Mouse (Mus musculus) mature B cell (primary cell): ENCODE measurements around the gene Fam120a.

Experiments used
- in situ Hi-C: fragments of 300-500 bp; cut with MboI; formaldehyde crosslinking; loops from 2 replicates; pipeline ENCODE4 v1.14.3; 2019

Fam120a gene

DNA sequence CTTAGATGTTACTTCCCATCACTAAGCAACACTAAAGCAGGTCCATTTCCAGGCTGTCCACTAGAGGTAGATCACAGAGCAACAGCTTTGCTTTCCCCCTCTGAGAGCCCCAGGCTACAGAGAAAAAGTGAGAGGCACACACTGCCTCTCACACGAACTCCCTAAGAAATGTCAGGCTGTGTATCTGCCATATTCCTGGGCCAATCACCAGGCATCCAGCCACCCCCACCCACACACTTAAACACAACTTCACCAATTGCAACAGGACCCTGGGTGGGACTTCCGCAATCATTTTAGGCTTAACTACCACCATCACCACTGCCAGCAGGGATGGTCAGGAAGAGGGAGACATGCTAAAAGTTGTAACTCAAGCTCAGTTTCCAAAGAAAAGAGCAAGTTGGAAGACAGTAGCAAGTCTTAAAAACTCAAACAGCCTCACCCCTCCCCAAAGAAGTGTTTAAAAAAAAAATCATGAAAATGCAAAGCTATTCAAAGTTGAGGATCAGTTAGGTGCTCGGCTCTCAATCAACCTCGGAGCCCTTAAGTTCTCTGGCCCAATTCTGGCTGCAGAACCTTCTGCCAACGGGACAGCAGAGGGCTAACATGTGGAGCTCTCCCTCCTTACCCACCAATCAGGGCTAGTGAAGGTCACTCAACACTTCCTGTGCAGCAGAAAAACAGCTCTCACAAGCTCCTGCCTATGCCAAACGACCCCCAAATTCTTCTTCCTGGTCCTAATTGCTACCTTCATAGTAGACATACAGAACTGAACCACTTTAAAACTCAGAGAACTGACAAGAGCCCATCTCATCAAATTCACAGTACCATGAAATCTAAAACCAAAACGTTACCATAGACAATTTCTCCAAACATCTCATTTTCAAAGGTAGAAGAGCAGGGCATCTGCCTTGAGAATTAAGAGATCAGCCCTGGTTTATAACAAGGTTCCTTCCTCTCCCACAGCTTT lies 2.0 kb downstream of the Fam120a start:
- in situ Hi-C loops, result no loop called here

- in situ Hi-C loops, result no loop called here
Measured at GRCm38 (mm10) chr13:48964850-48965249, 3.0 kb downstream of the Fam120a start.

- in situ Hi-C loops, result no loop called here
Measured at GRCm38 (mm10) chr13:48963111-48963510, 4.7 kb downstream of the Fam120a start.

DNA sequence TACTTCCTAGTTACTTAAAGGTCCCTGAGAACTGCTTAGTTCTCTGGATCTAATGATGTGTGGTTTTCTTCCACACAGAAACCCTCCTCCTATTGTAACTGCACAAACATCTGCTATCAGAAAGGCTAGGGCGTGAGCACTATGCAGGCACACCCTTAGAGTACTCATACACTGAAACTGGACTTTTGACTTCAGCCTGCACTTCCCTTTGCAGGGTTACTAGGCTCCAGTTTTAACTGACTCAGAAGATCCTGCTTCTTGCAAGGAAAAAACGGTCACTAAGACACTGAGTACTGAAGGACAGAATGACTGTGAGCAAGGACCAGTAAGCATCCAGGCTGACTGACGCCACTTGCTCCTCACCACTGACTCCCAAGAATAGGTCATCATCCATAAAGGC lies 5.3 kb downstream of the Fam120a start:
- in situ Hi-C loops, result no loop called here

GRCm38 (mm10) chr13:48958608-48959007 lies 9.2 kb downstream of the Fam120a start:
- in situ Hi-C loops, result no loop called here

- in situ Hi-C loops, result no loop called here
Measured at GRCm38 (mm10) chr13:48954825-48955224, 13.0 kb downstream of the Fam120a start.

DNA sequence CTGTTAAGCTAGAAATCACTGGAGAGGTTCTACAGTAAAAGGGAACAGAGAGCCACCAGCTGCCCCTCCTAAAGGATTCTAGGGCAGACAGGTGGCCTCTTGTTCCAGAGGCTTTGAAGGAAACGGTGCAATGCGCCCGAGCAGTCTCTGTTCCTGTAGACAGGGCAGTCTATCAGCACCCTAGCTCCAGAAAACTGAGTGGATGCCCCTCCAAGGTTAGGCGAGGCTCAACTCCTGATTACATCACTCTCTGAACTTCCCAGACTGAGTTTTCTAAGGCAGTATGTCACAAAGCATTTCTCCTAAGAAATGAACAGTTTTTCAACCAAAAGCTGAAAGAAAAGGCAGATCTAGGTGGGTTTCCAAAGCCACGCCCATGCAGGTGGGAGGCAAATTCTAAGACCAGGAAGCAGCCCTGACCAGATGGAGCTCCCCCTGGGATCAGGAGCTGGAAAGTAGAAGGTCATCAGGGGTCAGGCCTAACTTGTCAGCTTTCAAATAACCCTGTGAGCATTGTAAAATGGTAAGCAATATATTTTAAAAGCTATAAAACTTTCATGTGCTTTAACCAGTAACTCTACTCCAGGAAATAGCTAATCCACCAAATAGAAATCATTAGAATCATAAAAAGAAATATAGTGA lies 17.1 kb downstream of the Fam120a start:
- in situ Hi-C loops, result no loop called here

GRCm38 (mm10) chr13:48948951-48949350 lies 18.9 kb downstream of the Fam120a start:
- in situ Hi-C loops, result no loop called here

GRCm38 (mm10) chr13:48944571-48944970 lies 23.2 kb downstream of the Fam120a start:
- in situ Hi-C loops, result no loop called here

DNA sequence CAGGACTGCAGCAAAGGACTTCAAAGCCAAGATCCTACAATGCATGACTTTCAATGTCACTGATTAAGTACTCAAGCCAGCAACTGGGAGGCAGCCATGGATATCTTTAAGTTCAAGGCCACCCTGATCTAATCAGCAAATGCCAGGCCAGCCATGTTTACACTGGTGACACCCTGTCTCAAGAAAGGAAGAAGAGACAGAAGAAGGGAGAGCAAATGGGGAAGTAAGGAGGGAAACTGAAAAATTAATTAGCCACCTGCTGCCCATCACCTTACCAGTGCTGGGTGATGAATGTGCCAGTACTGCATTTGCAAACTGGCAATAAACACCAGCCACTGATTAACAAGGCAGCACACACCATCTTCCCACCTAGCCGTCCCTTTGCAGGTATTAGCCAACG lies 25.3 kb downstream of the Fam120a start:
- in situ Hi-C loops, result no loop called here

DNA sequence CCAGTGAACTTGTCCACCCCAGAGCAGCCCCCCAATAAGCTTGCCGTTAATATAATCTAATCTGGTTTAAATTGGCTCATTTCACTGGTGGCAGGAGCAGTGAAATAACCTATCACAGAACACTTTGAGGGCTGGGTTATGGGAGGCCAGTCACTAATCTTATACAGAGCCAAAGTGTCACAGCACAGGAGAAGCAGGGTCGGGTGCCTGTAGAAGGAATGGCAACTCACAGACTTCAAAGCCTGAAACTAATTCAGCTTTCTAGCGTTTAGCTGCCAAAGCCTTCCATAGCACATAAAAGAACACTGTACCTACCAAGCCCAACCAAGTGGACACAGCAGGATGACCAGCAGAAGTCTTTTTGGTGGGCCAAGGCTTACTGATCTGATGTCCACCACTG lies 26.0 kb downstream of the Fam120a start:
- in situ Hi-C loops, result no loop called here

DNA sequence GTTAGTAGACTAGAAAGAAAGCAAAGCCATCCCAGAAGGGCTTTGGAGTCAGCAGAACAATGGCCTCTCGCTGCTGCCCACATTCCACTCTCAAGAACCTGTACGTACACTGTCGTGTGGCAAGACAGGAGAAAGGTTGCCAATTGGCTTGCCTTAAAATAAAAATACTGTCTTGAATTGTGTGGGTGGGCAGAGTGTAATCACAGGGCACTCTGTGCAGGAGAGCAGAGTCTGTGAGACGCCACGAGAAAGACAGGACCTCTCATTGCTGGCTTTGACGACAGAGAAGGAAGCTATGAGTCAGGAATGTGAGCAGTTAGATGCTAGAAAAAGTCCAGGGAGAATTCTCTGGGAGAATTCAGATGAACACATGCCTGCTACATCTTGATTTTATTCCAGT lies 33.2 kb downstream of the Fam120a start:
- in situ Hi-C loops, result no loop called here

GRCm38 (mm10) chr13:48932692-48933091 lies 35.1 kb downstream of the Fam120a start:
- in situ Hi-C loops, result no loop called here

GRCm38 (mm10) chr13:48931687-48932086 lies 36.1 kb downstream of the Fam120a start:
- in situ Hi-C loops, result no loop called here

DNA sequence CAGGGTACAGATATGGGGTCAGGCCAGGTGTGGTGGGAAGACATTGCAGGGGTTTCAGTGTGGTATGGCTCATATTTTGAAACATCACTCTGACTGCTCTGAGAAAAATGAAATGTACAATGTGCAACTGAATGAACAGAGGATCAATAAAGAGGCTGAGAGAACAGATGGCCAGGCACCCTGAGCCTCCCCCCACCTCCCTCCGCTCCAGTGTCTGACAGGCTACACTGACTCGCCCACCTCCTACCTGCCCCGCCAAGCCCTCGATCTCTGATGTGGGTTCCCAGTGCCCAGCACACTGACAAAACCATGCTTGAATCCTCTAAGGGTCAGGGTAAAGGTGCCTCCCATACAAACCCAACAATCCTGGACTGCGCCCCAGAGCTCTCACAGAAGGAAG lies 36.6 kb downstream of the Fam120a start:
- in situ Hi-C loops, result no loop called here

GRCm38 (mm10) chr13:48929535-48930110 lies 38.2 kb downstream of the Fam120a start:
- in situ Hi-C loops, result no loop called here

GRCm38 (mm10) chr13:48927609-48928008 lies 40.2 kb downstream of the Fam120a start:
- in situ Hi-C loops, result no loop called here

DNA sequence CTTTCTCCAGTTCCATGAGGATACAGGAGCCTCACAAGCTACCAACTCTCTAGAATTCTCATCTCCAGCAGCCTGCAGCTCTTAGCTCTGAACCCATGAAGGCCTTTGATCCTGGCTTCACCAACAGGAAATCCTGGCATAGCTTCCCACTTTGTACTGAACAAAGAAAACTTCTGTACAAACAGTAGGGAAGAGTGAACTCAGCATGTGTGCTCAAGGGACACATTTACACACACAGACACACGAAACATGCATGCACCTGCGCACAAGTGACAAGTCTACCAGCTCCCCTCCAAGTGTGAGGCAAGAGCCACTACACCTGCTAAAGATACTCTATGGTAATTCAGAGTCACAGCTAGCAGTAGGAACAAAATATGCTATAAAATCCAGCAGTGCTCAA lies 45.1 kb downstream of the Fam120a start:
- in situ Hi-C loops, result no loop called here

GRCm38 (mm10) chr13:48921256-48921655 lies 46.6 kb downstream of the Fam120a start:
- in situ Hi-C loops, result no loop called here

DNA sequence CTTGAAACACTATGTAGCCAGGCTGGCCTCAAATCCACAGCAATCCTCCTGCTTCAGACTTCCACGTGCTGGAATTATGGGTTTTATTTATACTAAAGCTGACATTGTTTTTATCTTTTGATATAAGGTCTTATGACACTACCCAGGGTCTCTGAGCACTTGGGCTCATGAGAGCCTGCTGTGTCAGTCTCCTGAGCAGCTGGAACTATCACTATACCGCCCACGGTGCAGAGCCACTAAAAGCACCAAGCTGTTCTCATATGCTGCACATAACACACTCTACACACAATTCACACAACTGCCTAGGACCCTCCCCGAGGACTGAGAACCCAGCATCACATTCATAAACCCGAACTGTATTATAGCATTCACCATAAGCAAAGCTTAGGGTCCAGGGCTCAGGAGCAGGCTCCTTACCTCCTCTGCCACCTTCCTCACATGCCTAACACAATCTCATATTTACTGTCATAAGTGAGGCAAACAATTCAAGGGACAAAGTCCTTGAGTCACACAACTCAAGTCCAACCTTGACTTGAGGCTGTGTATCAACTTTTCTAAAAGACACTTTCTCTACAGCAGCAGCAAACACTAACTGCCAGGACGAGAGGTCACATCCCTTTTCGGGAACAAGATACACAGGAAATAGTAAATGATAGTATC lies 47.9 kb downstream of the Fam120a start:
- in situ Hi-C loops, result no loop called here

DNA sequence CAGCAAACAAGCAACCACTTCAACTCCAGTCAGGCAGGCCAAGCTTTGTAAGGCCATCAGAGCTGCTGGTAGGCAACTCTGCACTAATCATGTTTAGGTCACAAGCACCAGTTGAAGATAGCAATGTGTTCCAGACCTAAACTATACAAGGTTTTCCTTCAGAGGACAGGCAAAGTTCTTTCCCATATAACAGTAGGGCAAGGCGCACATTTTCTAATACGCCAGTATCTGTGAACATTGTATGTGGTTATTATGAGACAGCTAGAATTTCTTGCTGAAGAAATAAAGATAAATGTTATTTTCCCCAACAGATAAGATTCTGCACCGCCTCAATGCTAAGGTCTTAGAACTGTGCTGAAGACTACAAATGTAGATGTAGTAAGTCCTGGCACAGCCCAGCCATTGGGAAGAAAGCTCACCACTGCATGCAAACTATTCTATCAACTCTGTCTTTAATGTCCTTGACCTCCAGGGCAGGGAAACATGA lies 50.7 kb downstream of the Fam120a start:
- in situ Hi-C loops, result no loop called here

- in situ Hi-C loops, result no loop called here
Measured at GRCm38 (mm10) chr13:48913680-48914079, 54.1 kb downstream of the Fam120a start.
